Comparison of ENCODE assay signal across 11 mouse cellular contexts in the genomic region with DNA sequence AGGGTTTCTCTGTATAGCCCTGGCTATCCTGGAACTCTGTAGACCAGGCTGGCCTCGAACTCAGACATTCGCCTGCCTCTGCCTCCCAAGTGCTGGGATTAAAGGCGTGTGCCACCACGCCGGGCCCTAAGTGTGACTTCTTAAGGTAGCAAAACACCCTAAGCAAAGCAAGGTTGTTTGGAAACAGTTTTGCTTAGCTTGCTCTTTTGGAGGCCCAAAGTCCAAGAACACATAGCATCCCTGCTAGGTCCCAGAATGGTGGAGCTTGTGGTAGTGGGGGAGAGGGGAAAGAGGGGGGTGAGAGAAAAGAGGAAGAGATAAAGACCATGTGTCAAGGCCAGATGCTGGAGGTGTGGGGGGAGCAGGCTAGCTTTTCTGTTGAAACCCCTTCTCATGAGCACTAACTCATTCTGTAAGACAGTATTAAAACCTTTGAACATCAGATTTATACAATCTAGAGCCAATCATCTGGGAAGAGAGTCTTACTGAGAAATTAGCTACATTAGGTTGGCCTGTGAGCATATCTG.
"Had no signal": no experiment of that assay in that cellular context is flagged by ENCODE, and none has a peak within 500 bp of the region (broad histone marks: within the 10 kb centered on the region; RNA-seq: fewer than 3 reads in every experiment).

No protein-coding gene starts in this region.

- ATAC-seq: intestine, embryonic 15.5 days; liver, embryonic 12.5 days; midbrain, embryonic 13.5 days had no signal

- DNase-seq: kidney, adult 11 months; kidney, postnatal 10 days; left cerebral cortex, postnatal 4 days; lung, adult 18-20 months; lung, postnatal 10 days; right cerebral cortex, postnatal 25 days; spleen, adult 18-20 months; thymus, postnatal 25 days had no signal
